Mouse (Mus musculus): ENCODE measurements at regions not wholly inside any gene's neighbourhood (a gene's known extent, or its start where the extent isn't known, plus 50 kb on each side); places are given as distances from the start of the nearest gene placed in this dataset.

- no peak for DNase-seq (ENCODE audit: low spot score in 2 of 2)
These were observed 57.4 kb downstream of the Gm21962 start for GRCm38 (mm10) chr3:137728689-137729088.

- DNase-seq (ENCODE audit: low spot score in 2 of 2): no peak
These were observed 58.1 kb downstream of the Gm21962 start for GRCm38 (mm10) chr3:137729421-137729820.

GRCm38 (mm10) chr3:137737222-137737800 lies 66.0 kb downstream of the Gm21962 start:
- DNase-seq (ENCODE audit: low spot score in 2 of 2): no peak

- no peak for DNase-seq (ENCODE audit: low spot score in 2 of 2)
These were observed 70.2 kb downstream of the Gm21962 start for GRCm38 (mm10) chr3:137741528-137741927.

- DNase-seq (ENCODE audit: low spot score in 2 of 2): no peak
These were observed 70.8 kb downstream of the Gm21962 start for GRCm38 (mm10) chr3:137742119-137742518.

- DNase-seq (ENCODE audit: low spot score in 2 of 2): no peak
These were observed 80.5 kb downstream of the Gm21962 start for GRCm38 (mm10) chr3:137751732-137752260.

- DNase-seq (ENCODE audit: low spot score in 2 of 2): peak; percentile 81 to 82
These were observed 81.3 kb downstream of the Gm21962 start for GRCm38 (mm10) chr3:137752447-137753256.

- peak in 1 of 2 experiments; percentile 14 for DNase-seq (ENCODE audit: low spot score in 2 of 2)
These were observed 81.9 kb downstream of the Gm21962 start for GRCm38 (mm10) chr3:137753257-137753654.

GRCm38 (mm10) chr3:137755391-137755790 lies 84.1 kb downstream of the Gm21962 start:
- no peak for DNase-seq (ENCODE audit: low spot score in 2 of 2)

- DNase-seq (ENCODE audit: low spot score in 2 of 2): no peak
These were observed 91.0 kb downstream of the Gm21962 start for GRCm38 (mm10) chr3:137762213-137762884.

GRCm38 (mm10) chr3:137763406-137763805 lies 92.1 kb downstream of the Gm21962 start:
- no peak for DNase-seq (ENCODE audit: low spot score in 2 of 2)

GRCm38 (mm10) chr3:137768627-137769026 lies 95.7 kb upstream of the H2afz start:
- DNase-seq (ENCODE audit: low spot score in 2 of 2): no peak

- no peak for DNase-seq (ENCODE audit: low spot score in 2 of 2)
These were observed 89.0 kb upstream of the H2afz start for GRCm38 (mm10) chr3:137775076-137775849.

GRCm38 (mm10) chr3:137778113-137778512 lies 86.2 kb upstream of the H2afz start:
- DNase-seq (ENCODE audit: low spot score in 2 of 2): no peak

- no peak for DNase-seq (ENCODE audit: low spot score in 2 of 2)
These were observed 84.3 kb upstream of the H2afz start for GRCm38 (mm10) chr3:137780029-137780428.

GRCm38 (mm10) chr3:137782836-137783235 lies 81.5 kb upstream of the H2afz start:
- no peak for DNase-seq (ENCODE audit: low spot score in 2 of 2)

GRCm38 (mm10) chr3:137783937-137784911 lies 80.1 kb upstream of the H2afz start:
- no peak for DNase-seq (ENCODE audit: low spot score in 2 of 2)

GRCm38 (mm10) chr3:137785224-137785623 lies 79.1 kb upstream of the H2afz start:
- no peak for DNase-seq (ENCODE audit: low spot score in 2 of 2)

GRCm38 (mm10) chr3:137785871-137786270 lies 78.4 kb upstream of the H2afz start:
- DNase-seq (ENCODE audit: low spot score in 2 of 2): no peak

GRCm38 (mm10) chr3:137789671-137790070 lies 74.6 kb upstream of the H2afz start:
- no peak for DNase-seq (ENCODE audit: low spot score in 2 of 2)
